Mouse (Mus musculus) embryonic facial prominence, embryonic 12.5 days (tissue): ENCODE results near the gene Rps5. TPM values are rescaled to one million over a fixed set of nuclear protein-coding genes. Genes with fewer than 3 reads are reported as not detected.
A peak's percentile ranks its signal among the peaks of the same experiment; 100 is the strongest.
"Not testable (repeated sequence)": the region's sequence is repeated elsewhere in the genome, so short reads cannot be mapped to it uniquely, and the experiment has no call there.

Source experiments
- ATAC-seq: fragments of 200-750 bp; cut with Nextera tagmentation; 2 replicates; pipeline ENCODE4 v1.8.0; 2017; ENCODE audit not compliant: insufficient number of reproducible peaks, insufficient read depth, low FRiP score, low TSS enrichment
- H3K27ac ChIP-seq: fragments of 300-500 bp; sonication (generic); 2 replicates; pipeline ENCODE4 v1.5.1; 2016; ENCODE audit warnings: mild to moderate bottlenecking
- H3K27me3 ChIP-seq: fragments of 300-500 bp; sonication (generic); 2 replicates; pipeline ENCODE4 v1.6.1; 2016; ENCODE audit warnings: mild to moderate bottlenecking, moderate library complexity
- H3K36me3 ChIP-seq: fragments of 300-500 bp; sonication (generic); 2 replicates; pipeline ENCODE4 v1.6.1; 2016; ENCODE audit warnings: mild to moderate bottlenecking
- H3K4me1 ChIP-seq: fragments of 300-500 bp; sonication (generic); 2 replicates; pipeline ENCODE4 v1.6.1; 2016
- H3K4me2 ChIP-seq: fragments of 300-500 bp; sonication (generic); replicated peaks from 2 replicates; pipeline ENCODE4 v1.6.1; 2016; ENCODE audit warnings: mild to moderate bottlenecking, moderate library complexity
- H3K4me3 ChIP-seq: fragments of 300-500 bp; sonication (generic); 2 replicates; pipeline ENCODE4 v1.5.1; 2016; ENCODE audit warnings: mild to moderate bottlenecking
- H3K9ac ChIP-seq: fragments of 300-500 bp; sonication (generic); 2 replicates; pipeline ENCODE4 v1.6.1; 2016; ENCODE audit warnings: mild to moderate bottlenecking, moderate library complexity
- H3K9me3 ChIP-seq: fragments of 300-500 bp; sonication (generic); 2 replicates; pipeline ENCODE4 v1.6.1; 2016; ENCODE audit warnings: mild to moderate bottlenecking, moderate library complexity
- WGBS: fragments of 180-500 bp; shearing (Covaris S2); methylation state at CpG from one replicate; pipeline ENCODE4 v1.1.7; 2016; 5-methylcytosine and 5-hydroxymethylcytosine counted together
- polyA plus RNA-seq: library from polyadenylated mRNA; unstranded; fragments of >200 nt; fragmentation: Nextera tagmentation; extraction: Ambion mirVana; gene quantifications from 2 replicates; pipeline ENCODE4 v1.2.1, GENCODE M21; 2016

Rps5 gene
- 833 and 862 TPM in 2 replicates for polyA plus RNA-seq

- Histone ChIP-seq H3K27me3 (peaks cover 13% of the 10 kb centered on the region), H3K4me1 (peaks cover 14% of the 10 kb centered on the region), H3K9ac (peak within 1 kb of the TSS; percentile 81), H3K9me3 (no peaks in the 10 kb centered on the region), H3K36me3 (peaks cover 40% of the 10 kb centered on the region), H3K27ac (peak within 1 kb of the TSS; percentile 93), H3K4me2 (peak within 1 kb of the TSS; percentile 87), H3K4me3 (peak within 1 kb of the TSS; percentile 82)
- under 1% methylated on average over 55 of the region's 55 CpGs for WGBS
- peak; percentile 98 for ATAC-seq
These were observed at the start of gene Rps5 for GRCm38 (mm10) chr7:12921705-12922465. TSS of gene Rps5 (plus strand) at chr7:12922290.

GRCm38 (mm10) chr7:12874301-12874700 lies 47.8 kb upstream of the Rps5 start:
- Histone ChIP-seq H3K9me3 (peaks cover 4% of the 10 kb centered on the region; the same call in 1 of the 2 replicates), H3K9ac (no peak overlapping the region), H3K27ac (no peak overlapping the region), H3K4me2 (no peak overlapping the region), H3K27me3 (no peaks in the 10 kb centered on the region), H3K4me1 (no peaks in the 10 kb centered on the region), H3K4me3 (no peak overlapping the region), H3K36me3 (no peaks in the 10 kb centered on the region)
- ATAC-seq = no peak
- 21% methylated on average over 3 of the region's 3 CpGs for WGBS

GRCm38 (mm10) chr7:12880036-12880435 lies 42.1 kb upstream of the Rps5 start:
- Histone ChIP-seq H3K27me3 (no peaks in the 10 kb centered on the region), H3K4me2 (no peak overlapping the region), H3K4me1 (0 out of 2 replicates have a peak, but pooled peaks cover 6% of the 10 kb centered on the region), H3K4me3 (no peak overlapping the region), H3K9me3 (no peaks in the 10 kb centered on the region), H3K27ac (no peak overlapping the region), H3K36me3 (peaks cover 8% of the 10 kb centered on the region; the same call in 1 of the 2 replicates), H3K9ac (no peak overlapping the region)
- no peak for ATAC-seq

- WGBS = 44% methylated on average over 8 of the region's 8 CpGs
- H3K9ac ChIP-seq = not testable (repeated sequence)
- H3K4me3 ChIP-seq = peak overlapping the region; percentile 79
These were observed 41.6 kb upstream of the Rps5 start for GRCm38 (mm10) chr7:12880497-12880896.

GRCm38 (mm10) chr7:12880911-12881660 lies 41.0 kb upstream of the Rps5 start, which contains the start of gene Zfp128:
TSS of gene Zfp128 (plus strand) at chr7:12881177.
- no peaks in the 10 kb centered on the region for H3K9me3 ChIP-seq
- H3K27me3 ChIP-seq = no peaks in the 10 kb centered on the region
- H3K4me2 ChIP-seq = peak within 1 kb of the TSS; percentile 70
- H3K36me3 ChIP-seq = peaks cover 18% of the 10 kb centered on the region
- H3K27ac ChIP-seq = no peak within 1 kb of the TSS
- H3K4me1 ChIP-seq = 0 out of 2 replicates have a peak, but pooled peaks cover 6% of the 10 kb centered on the region
- ATAC-seq = peak; percentile 100
- 2% methylated on average over 35 of the region's 35 CpGs for WGBS
- H3K9ac ChIP-seq = peak within 1 kb of the TSS; percentile 81
- peak within 1 kb of the TSS; percentile 79 for H3K4me3 ChIP-seq

More at GRCm38 (mm10) chr7:12880497-12880896, 41.6 kb upstream of the Rps5 start:
- not testable (repeated sequence) for H3K27me3 ChIP-seq, H3K9me3 ChIP-seq, H3K4me1 ChIP-seq, H3K27ac ChIP-seq
- H3K36me3 ChIP-seq = peaks cover 12% of the 10 kb centered on the region
- peak overlapping the region; percentile 70 for H3K4me2 ChIP-seq
- ATAC-seq = 0 out of 2 replicates have a peak, but pooled peaks have one; percentile 5

GRCm38 (mm10) chr7:12886563-12887266 lies 35.4 kb upstream of the Rps5 start:
- ATAC-seq = no peak
- no peak overlapping the region for H3K9ac ChIP-seq
- H3K4me3 ChIP-seq = no peak overlapping the region
- H3K4me2 ChIP-seq = no peak overlapping the region
- H3K36me3 ChIP-seq = peaks cover 67% of the 10 kb centered on the region
- no peaks in the 10 kb centered on the region for H3K9me3 ChIP-seq
- 92% methylated on average over 12 of the region's 12 CpGs for WGBS
- H3K4me1 ChIP-seq = 0 out of 2 replicates have a peak, but pooled peaks cover 5% of the 10 kb centered on the region
- H3K27me3 ChIP-seq = no peaks in the 10 kb centered on the region
- no peak overlapping the region for H3K27ac ChIP-seq

- peaks cover 75% of the 10 kb centered on the region for H3K36me3 ChIP-seq
- ATAC-seq = no peak
- H3K4me1 ChIP-seq = no peaks in the 10 kb centered on the region
- 95% methylated on average over 5 of the region's 5 CpGs for WGBS
- H3K9me3 ChIP-seq = no peaks in the 10 kb centered on the region
- H3K4me3 ChIP-seq = no peak overlapping the region
- H3K4me2 ChIP-seq = no peak overlapping the region
- no peaks in the 10 kb centered on the region for H3K27me3 ChIP-seq
- H3K27ac ChIP-seq = no peak overlapping the region
- no peak overlapping the region for H3K9ac ChIP-seq
These were observed 34.5 kb upstream of the Rps5 start for GRCm38 (mm10) chr7:12887585-12887984.

- Histone ChIP-seq H3K9ac (no peak overlapping the region), H3K9me3 (no peaks in the 10 kb centered on the region), H3K4me3 (no peak overlapping the region), H3K27me3 (no peaks in the 10 kb centered on the region), H3K4me1 (no peaks in the 10 kb centered on the region), H3K27ac (no peak overlapping the region), H3K36me3 (peaks cover 59% of the 10 kb centered on the region), H3K4me2 (no peak overlapping the region)
- ATAC-seq = no peak
- 93% methylated on average over 14 of the region's 14 CpGs for WGBS
These were observed 31.2 kb upstream of the Rps5 start for GRCm38 (mm10) chr7:12890928-12891327.

GRCm38 (mm10) chr7:12891334-12891733 lies 30.8 kb upstream of the Rps5 start:
- Histone ChIP-seq H3K27ac (no peak overlapping the region), H3K4me1 (no peaks in the 10 kb centered on the region), H3K36me3 (peaks cover 55% of the 10 kb centered on the region), H3K4me3 (no peak overlapping the region), H3K27me3 (no peaks in the 10 kb centered on the region), H3K9me3 (no peaks in the 10 kb centered on the region), H3K4me2 (no peak overlapping the region), H3K9ac (no peak overlapping the region)
- 64% methylated on average over 1 of the region's 1 CpGs for WGBS
- ATAC-seq = no peak

GRCm38 (mm10) chr7:12897655-12898410 lies 24.3 kb upstream of the Rps5 start, which contains the start of gene Zscan22:
TSS of gene Zscan22 (plus strand) at chr7:12897815.
- Histone ChIP-seq H3K27me3 (no peaks in the 10 kb centered on the region), H3K9me3 (no peaks in the 10 kb centered on the region), H3K36me3 (peaks cover 10% of the 10 kb centered on the region; the same call in 1 of the 2 replicates), H3K4me3 (peak within 1 kb of the TSS; percentile 51), H3K27ac (no peak within 1 kb of the TSS), H3K4me1 (0 out of 2 replicates have a peak, but pooled peaks cover 6% of the 10 kb centered on the region), H3K9ac (peak within 1 kb of the TSS; percentile 49), H3K4me2 (peak within 1 kb of the TSS; percentile 47)
- WGBS = 6% methylated on average over 36 of the region's 36 CpGs
- ATAC-seq = peak; percentile 98

- H3K27ac ChIP-seq = no peak overlapping the region
- no peak overlapping the region for H3K4me3 ChIP-seq
- H3K36me3 ChIP-seq = peaks cover 38% of the 10 kb centered on the region
- 0 out of 2 replicates have a peak, but pooled peaks cover 6% of the 10 kb centered on the region for H3K4me1 ChIP-seq
- H3K9me3 ChIP-seq = no peaks in the 10 kb centered on the region
- H3K4me2 ChIP-seq = no peak overlapping the region
- ATAC-seq = no peak
- H3K27me3 ChIP-seq = no peaks in the 10 kb centered on the region
- WGBS = 92% methylated on average over 5 of the region's 5 CpGs
- no peak overlapping the region for H3K9ac ChIP-seq
These were observed 20.6 kb upstream of the Rps5 start for GRCm38 (mm10) chr7:12901517-12901916.
